Mouse (Mus musculus): Measurements from ENCODE around the gene Ptger3.

- no peak for TF ChIP-seq CTCF (conservative IDR thresholded peaks at IDR 0.05; ENCODE audit: insufficient read depth, insufficient read length, low read depth, low read length)
- no peak for TF ChIP-seq POLR2A (IDR thresholded peaks at IDR 0.05; ENCODE audit: low read depth, low read length)
Measured at GRCm38 (mm10) chr3:157635713-157636112, 69.0 kb downstream of the Ptger3 start.

Measured in kidney, adult 2 months (tissue).